Mouse (Mus musculus) ES-E14 (cell line): ENCODE measurements around the gene Pth1r.

Experiments used
- CHD2 ChIP-seq: IDR thresholded peaks from 2 replicates; pipeline ENCODE4 v1.6.1; 2014; ENCODE audit warnings: mild to moderate bottlenecking, low read depth, low read length, inconsistent platforms
- HCFC1 ChIP-seq: IDR thresholded peaks from 2 replicates; pipeline ENCODE4 v1.6.1; 2012; ENCODE audit warnings: low read length, inconsistent platforms, borderline replicate concordance; ENCODE audit not compliant: insufficient read depth

DNA sequence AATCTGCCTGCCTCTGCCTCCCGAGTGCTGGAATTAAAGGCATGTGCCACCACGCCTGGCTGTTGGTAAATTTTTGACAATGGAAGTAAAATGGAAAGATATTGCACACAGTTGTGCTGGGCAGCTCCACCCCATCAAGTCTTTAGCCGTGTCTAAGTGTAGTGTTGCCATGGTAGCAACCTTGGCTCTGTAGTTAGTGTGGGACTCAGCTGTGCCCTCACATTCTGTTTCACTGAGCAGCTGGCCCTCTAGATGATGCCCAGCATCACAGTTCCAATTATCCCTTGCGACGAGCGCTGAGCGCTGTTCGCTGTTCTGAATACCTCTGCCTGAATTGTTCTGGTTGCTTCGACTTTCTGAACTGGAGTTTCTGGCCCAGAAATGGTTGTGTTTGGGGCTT, 65.1 kb downstream of the Pth1r start:
- no peak for TF ChIP-seq HCFC1
- no peak for TF ChIP-seq CHD2
